Mouse (Mus musculus) heart, adult 2 months (tissue): ENCODE data around the gene Nrd1. TPM values are rescaled to one million over a fixed set of nuclear protein-coding genes. Genes with fewer than 3 reads are reported as not detected.

Experiments
- DNase-seq, 2 experiments: peaks; one replicate each; pipeline ENCODE4 v3.0.0; 2021
- H3K27ac ChIP-seq: fragments of 200-600 bp; 2 replicates; pipeline ENCODE4 v1.8.1; 2022
- H3K27me3 ChIP-seq: fragments of 200-500 bp; 2 replicates; pipeline ENCODE4 v1.6.1; 2012; ENCODE audit warnings: mild to moderate bottlenecking, low read length, inconsistent platforms, mixed read lengths; ENCODE audit not compliant: control insufficient read depth, insufficient read depth
- H3K36me3 ChIP-seq: fragments of 200-500 bp; 2 replicates; pipeline ENCODE4 v1.6.1; 2012; ENCODE audit warnings: low read length, inconsistent platforms; ENCODE audit not compliant: control insufficient read depth, insufficient read depth
- H3K4me1 ChIP-seq: fragments of 200-500 bp; 2 replicates; pipeline ENCODE4 v1.6.1; 2011; ENCODE audit warnings: low read length; ENCODE audit not compliant: control insufficient read depth, insufficient read depth
- H3K4me3 ChIP-seq: fragments of 200-600 bp; 2 replicates; pipeline ENCODE4 v1.8.1; 2022
- H3K79me2 ChIP-seq: fragments of 200-500 bp; replicated peaks from 2 replicates; pipeline ENCODE4 v1.6.1; 2012; ENCODE audit warnings: mild to moderate bottlenecking, inconsistent platforms, low read length, moderate library complexity, mixed read lengths; ENCODE audit not compliant: control insufficient read depth, insufficient read depth
- H3K9ac ChIP-seq: fragments of 200-500 bp; 2 replicates; pipeline ENCODE4 v1.6.1; 2012; ENCODE audit warnings: low read depth, mild to moderate bottlenecking, control low read depth, inconsistent platforms, low read length, mixed read lengths
- CTCF ChIP-seq: fragments of 200-600 bp; IDR thresholded peaks from 2 replicates; pipeline ENCODE4 v1.8.1; 2022; ENCODE audit warnings: antibody characterized with exemption, mild to moderate bottlenecking, moderate library complexity
- EP300 ChIP-seq: fragments of 200-500 bp; IDR thresholded peaks from 2 replicates; pipeline ENCODE4 v1.6.1; 2011; ENCODE audit warnings: low read depth, low read length, control low read depth; ENCODE audit not compliant: insufficient read depth
- POLR2A ChIP-seq: fragments of 200-500 bp; IDR thresholded peaks from 2 replicates; pipeline ENCODE4 v1.6.1; 2011; ENCODE audit warnings: mild to moderate bottlenecking, low read depth, low read length, control low read depth; ENCODE audit not compliant: insufficient read depth
- WGBS: fragments of 180-500 bp; shearing (Covaris S2); methylation state at CpG from one replicate; pipeline ENCODE4 v1.1.7; 2018; 5-methylcytosine and 5-hydroxymethylcytosine counted together
- intact Hi-C: fragments of 180-260 bp; cut with DNase I; formaldehyde crosslinking; loops from one replicate; pipeline ENCODE4 v1.15.1; 2025
- microRNA-seq, 2 experiments: library from miRNA; unstranded; fragments of <30 nt; microRNA quantifications; one replicate each; pipeline ENCODE4 v1.2.0; 2021
- polyA plus RNA-seq: library from polyadenylated mRNA; depleted of rRNA; stranded (reverse); fragments of >200 nt; gene quantifications from 2 replicates; pipeline ENCODE4 v1.2.3, GENCODE M21; 2012; rRNA removed
- total RNA-seq, 2 experiments: library from RNA; stranded (reverse); gene quantifications; 2 replicates each; pipeline ENCODE4 v1.2.3; 2021

Gene Nrd1
- total and polyA plus RNA-seq, 3 experiments: 69.9 to 145 (median 133) TPM

DNA sequence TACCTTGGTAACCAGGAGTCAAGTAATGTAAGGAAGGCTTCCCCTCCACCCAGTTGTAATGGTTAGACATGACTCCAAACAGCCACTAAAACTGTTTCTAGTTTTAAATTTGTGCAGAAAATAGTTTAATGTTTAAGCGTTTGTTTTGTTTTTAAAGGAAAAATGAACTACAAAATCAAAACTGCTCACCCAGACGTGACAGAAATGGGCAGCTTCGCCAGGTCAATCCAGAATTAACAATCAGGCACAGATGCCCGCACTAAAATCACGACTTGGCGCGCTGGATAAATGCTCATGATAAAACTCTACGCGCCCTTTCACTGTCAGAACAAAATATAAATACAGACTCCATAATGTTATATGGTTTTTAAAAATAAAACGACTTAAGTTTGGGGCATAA lies 109.2 kb downstream of the Nrd1 start:
- H3K27ac ChIP-seq: no peak overlapping the region
- no peak overlapping the region for H3K9ac ChIP-seq
- H3K27me3 ChIP-seq: no peaks in the 10 kb centered on the region
- peaks cover 18% of the 10 kb centered on the region for H3K4me1 ChIP-seq
- TF ChIP-seq EP300: no peak
- TF ChIP-seq CTCF: no peak
- no peak for TF ChIP-seq POLR2A
- H3K4me3 ChIP-seq: no peak overlapping the region
- H3K79me2 ChIP-seq: no peaks in the 10 kb centered on the region; the same call in 1 of the 2 replicates
- peaks cover 43% of the 10 kb centered on the region for H3K36me3 ChIP-seq
- intact Hi-C loops: loop anchor here (5.0 kb wide), 1 partner anchor 38 kb away; no protein-coding TSS in a partner anchor
- 89% methylated on average over 10 of the region's 10 CpGs for WGBS
- DNase-seq: no peak

DNA sequence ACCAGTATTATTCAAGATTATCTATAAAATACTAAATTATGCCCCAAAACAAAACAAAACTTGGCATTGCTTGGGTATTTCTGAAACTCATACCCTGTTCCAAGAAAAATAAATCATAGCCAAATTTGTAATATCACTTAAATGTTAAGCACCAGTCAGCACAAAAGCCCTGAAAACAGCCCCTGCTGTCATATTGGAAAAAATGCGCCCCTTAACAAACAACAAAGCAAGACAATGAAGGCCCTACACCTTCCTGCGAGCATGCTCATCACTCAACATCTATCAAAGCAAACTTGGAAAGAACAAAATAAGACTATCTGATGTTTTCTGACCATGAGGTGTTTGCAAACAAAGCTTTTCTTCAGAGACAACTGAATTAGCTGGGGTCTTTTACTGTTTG lies 110.5 kb downstream of the Nrd1 start:
- Histone ChIP-seq H3K27ac (no peak overlapping the region), H3K79me2 (peaks cover 3% of the 10 kb centered on the region; the same call in 1 of the 2 replicates), H3K36me3 (peaks cover 48% of the 10 kb centered on the region), H3K9ac (no peak overlapping the region), H3K4me3 (no peak overlapping the region), H3K27me3 (no peaks in the 10 kb centered on the region), H3K4me1 (peaks cover 22% of the 10 kb centered on the region)
- WGBS: 69% methylated on average over 2 of the region's 2 CpGs
- DNase-seq: no peak
- intact Hi-C loops: loop anchor here (5.0 kb wide), 1 partner anchor 36 kb away; no protein-coding TSS in a partner anchor
- TF ChIP-seq CTCF: no peak
- no peak for TF ChIP-seq POLR2A

Small RNA genes within 50 kb of the gene (microRNA-seq; reads per million reads assigned to microRNA genes)
- gene Mir761: 0 reads per million in 2 experiments

Other genes starting within 250 kb of the Nrd1 start
- gene Zfyve9, start 219.9 kb upstream of the Nrd1 start, total RNA-seq: 10 to 100 TPM; 25.2 to 29.9 TPM
- gene Zfyve9, start 219.9 kb upstream of the Nrd1 start, polyA plus RNA-seq: 5.1 and 8.4 TPM in 2 replicates
- gene Btf3l4, start 167.0 kb upstream of the Nrd1 start, total RNA-seq: 10 to 100 TPM; 70.1 to 78.1 TPM
- 18.5 and 33.8 TPM in 2 replicates for gene Btf3l4, start 167.0 kb upstream of the Nrd1 start, polyA plus RNA-seq
- gene Txndc12, start 166.1 kb upstream of the Nrd1 start, total RNA-seq: 10 to 100 TPM; 29.2 to 30.0 TPM
- gene Txndc12, start 166.1 kb upstream of the Nrd1 start, polyA plus RNA-seq: 15.7 and 23.4 TPM in 2 replicates
- 10 to 100 TPM; 20.3 to 23.3 TPM for gene Kti12, start 152.9 kb upstream of the Nrd1 start, total RNA-seq
- 22.9 and 29.7 TPM in 2 replicates for gene Kti12, start 152.9 kb upstream of the Nrd1 start, polyA plus RNA-seq
- gene A730015C16Rik, start 152.0 kb upstream of the Nrd1 start, total RNA-seq: not detected
- 0.15 TPM in 1 of 2 replicates, not detected in the other for gene A730015C16Rik, start 152.0 kb upstream of the Nrd1 start, polyA plus RNA-seq
- gene Rab3b, start 121.6 kb upstream of the Nrd1 start, total RNA-seq: 1 to 10 TPM in 1 of 2 experiments, under 1 TPM in 1; 0.63 to 1.3 TPM
- gene Rab3b, start 121.6 kb upstream of the Nrd1 start, polyA plus RNA-seq: 6.2 and 6.6 TPM in 2 replicates
- 100 to 1,000 TPM in 1 of 2 experiments, 10 to 100 TPM in 1; 91.6 to 102 TPM for gene Osbpl9, start 201.6 kb downstream of the Nrd1 start, total RNA-seq
- 92.3 and 142 TPM in 2 replicates for gene Osbpl9, start 201.6 kb downstream of the Nrd1 start, polyA plus RNA-seq
- gene Calr4, start 233.8 kb downstream of the Nrd1 start, total RNA-seq: not detected
- 0.15 TPM in 1 of 2 replicates, not detected in the other for gene Calr4, start 233.8 kb downstream of the Nrd1 start, polyA plus RNA-seq